Mouse (Mus musculus): ENCODE data around the gene Paf1.

Gene Paf1

DNA sequence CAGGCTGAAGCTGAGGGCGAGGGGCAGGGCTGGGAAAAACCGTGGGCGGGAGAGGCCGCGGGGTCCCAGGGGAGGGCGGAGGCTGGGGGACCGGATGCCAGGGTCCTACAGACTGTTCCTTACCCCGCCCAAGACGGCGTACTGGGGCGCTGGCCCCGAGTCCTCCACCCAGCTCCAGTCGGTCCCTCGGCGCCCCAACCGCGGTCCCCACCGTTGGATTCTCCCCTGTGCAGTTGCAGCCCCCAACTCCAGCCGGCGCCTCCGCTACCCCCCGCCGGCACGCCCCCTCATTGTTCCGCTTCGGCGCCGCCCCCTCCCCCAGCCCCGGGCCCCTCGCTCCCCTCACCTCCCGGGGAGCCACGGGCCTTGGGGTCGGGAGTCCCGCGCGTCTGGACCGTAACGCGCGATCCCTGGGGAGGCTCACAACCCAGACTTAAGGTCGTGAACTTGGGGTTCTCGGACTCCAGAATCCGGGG lies 21.2 kb upstream of the Paf1 start:
- DNase-seq: peak; percentile 99

DNA sequence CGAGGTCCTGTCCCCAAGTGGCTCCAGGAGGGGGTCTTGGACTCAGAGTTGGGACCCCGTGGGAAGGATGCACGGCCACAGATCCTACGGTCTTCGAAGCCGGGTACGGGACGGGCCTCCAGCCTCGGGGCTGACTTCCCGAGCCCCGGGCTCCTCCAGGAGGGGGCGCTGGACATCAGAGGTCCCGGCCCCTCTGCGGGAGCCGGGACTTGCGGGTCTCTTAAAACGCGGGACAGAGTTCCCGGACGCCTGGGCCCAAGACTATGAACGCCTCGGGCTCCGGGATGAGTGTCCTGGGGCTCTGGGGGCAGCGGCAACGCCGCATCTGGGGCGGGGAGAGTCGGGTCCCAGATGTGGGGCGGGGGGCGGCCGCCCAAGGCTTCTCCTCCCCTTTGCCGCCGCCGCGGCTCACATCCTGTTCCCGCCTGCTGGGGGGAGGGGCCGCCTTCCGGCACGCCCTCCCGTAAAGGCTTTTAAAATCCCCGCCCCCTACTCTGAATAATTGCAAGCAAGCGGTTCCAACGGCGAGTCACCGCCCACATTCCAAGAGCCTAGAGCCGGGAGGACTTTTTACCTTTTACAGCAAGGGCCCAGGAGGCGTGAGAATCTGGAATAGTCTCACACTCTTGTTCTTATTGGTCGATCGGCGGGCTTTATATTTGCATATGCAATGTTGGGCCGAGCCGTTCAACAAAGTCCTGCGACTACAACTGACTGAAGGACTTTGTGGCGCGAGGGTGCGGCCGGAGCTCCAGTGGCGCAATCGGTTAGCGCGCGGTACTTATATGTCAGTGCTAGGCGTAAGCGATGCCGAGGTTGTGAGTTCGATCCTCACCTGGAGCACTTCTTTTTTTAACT lies 20.3 kb upstream of the Paf1 start, which contains the start of gene Plekhg2:
Gene Plekhg2, minus strand, starts transcription at position 349 of the 858 bp plus-strand sequence.
- peak; percentile 100 for DNase-seq

DNA sequence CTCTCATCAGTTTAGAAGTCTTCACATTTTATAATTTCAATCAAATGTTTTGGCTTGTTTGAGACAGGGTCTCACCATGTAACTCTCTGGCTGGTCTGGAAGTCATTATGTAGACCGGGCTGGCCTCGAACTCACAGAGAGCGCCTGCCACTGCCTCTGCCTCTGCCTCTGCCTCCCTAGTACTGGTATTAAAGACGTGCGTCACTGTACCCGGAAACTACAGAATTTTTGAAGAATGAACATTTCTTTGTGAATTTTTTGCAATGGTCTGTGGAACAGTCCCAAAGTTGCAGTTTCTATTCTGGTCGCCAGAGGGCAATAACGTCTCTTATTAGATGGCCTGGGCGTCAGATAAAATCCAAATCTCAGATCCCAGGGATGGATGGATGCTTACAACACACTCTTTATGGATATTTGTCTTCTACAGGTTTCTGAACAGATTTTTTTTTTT lies 19.6 kb upstream of the Paf1 start:
- no peak for DNase-seq

- DNase-seq: peak; percentile 95
These were observed 18.8 kb upstream of the Paf1 start for GRCm38 (mm10) chr7:28373891-28374495.

DNA sequence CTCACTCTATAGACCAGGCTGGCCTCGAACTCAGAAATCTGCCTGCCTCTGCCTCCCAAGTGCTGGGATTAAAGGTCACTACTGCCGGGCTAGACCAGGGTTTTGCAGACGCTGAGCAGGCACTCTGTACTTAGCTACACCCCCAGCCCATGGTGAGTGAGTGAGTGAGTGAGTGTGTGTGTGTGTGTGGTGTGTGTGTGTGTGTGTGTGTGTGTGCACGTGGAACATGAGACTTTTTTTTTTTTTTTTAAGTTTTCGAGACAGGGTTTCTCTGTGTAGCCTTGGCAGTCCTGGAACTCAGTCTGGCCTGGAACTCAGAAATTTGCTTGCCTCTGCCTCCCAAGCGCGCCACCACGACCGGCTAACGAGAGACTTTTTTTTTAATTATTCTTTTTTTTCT lies 18.1 kb upstream of the Paf1 start:
- DNase-seq: peak; percentile 90

- peak; percentile 100 for DNase-seq
These were observed 17.4 kb upstream of the Paf1 start for GRCm38 (mm10) chr7:28375176-28375921.

- DNase-seq: peak; percentile 100
These were observed 16.6 kb upstream of the Paf1 start for GRCm38 (mm10) chr7:28376011-28376771.

GRCm38 (mm10) chr7:28377190-28378065 lies 15.3 kb upstream of the Paf1 start:
- peak; percentile 97 for DNase-seq

- DNase-seq: peak; percentile 98
These were observed 14.6 kb upstream of the Paf1 start for GRCm38 (mm10) chr7:28378066-28378690.

- DNase-seq: peak; percentile 100
These were observed 13.7 kb upstream of the Paf1 start for GRCm38 (mm10) chr7:28378769-28379651.

GRCm38 (mm10) chr7:28380237-28381016 lies 12.3 kb upstream of the Paf1 start, which contains the start of gene Zfp36:
Gene Zfp36, minus strand, starts transcription at chr7:28380253.
- DNase-seq: no peak

DNA sequence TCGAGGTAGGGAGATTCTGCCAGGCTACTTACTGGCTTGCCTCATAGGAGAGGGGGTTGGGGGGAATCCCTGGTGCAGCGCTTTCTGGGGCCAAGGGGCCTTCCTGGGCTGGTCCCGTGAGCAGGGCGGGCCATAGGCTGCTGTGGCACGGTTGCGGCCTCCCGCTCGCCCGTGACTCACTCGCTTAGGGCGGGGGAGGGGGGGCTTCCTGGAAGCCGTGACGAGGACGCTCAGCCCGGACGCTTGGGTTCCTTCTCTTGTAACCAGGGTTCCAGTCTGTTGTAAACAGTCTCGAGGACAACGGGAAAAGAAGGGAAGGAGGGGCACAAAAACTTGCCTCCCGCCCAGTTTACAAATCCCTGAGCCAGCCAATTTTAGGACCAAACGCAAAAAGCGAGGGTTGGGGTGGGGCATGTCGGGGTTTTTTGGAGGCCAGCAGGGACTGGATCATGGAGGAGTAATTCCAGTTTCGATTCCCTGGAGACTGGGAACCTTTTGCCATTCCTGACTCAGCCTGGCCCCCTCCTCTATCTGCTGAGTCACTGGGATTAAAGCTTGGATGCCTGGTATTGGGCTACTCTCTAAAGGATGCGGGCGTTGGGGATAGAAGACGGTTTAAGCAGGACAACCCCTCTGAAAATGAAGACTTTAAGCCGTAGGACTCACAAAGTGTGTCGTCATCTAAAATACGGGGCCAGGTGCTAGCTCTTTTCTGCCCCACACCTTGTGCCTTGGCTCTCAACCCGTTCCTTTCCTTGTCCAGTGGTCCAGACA lies 11.5 kb upstream of the Paf1 start:
- DNase-seq: peak; percentile 99

- peak; percentile 100 for DNase-seq
These were observed 10.8 kb upstream of the Paf1 start for GRCm38 (mm10) chr7:28381938-28382337.

GRCm38 (mm10) chr7:28382347-28382951 lies 10.3 kb upstream of the Paf1 start:
- no peak for DNase-seq

- peak; percentile 98 for DNase-seq
These were observed 9.8 kb upstream of the Paf1 start for GRCm38 (mm10) chr7:28382981-28383396.

DNA sequence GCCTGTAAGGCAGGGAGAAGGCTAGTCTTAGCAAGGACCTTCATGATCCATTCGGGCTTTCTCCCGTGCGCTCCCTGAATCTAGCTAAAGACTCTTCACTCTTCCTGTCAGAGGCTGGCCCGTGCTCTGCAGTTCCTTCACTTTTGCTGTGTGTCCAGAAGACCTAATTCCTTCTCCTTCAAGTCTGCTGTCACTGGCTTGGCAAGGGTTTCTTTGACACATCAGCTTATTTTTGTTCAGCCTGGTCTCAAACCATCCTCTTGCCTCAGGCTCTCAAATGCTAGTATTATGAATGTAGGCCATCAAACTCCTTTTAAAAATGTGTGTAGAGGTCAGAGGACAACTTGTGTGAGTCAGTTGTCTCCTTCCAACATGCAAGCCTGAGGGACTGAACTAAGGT lies 9.1 kb upstream of the Paf1 start:
- DNase-seq: no peak

GRCm38 (mm10) chr7:28384162-28384561 lies 8.6 kb upstream of the Paf1 start:
- no peak for DNase-seq

- DNase-seq: no peak
These were observed 7.6 kb upstream of the Paf1 start for GRCm38 (mm10) chr7:28385196-28385595.
